Comparison of ENCODE assay signal across 22 mouse cellular contexts in the genomic region with DNA sequence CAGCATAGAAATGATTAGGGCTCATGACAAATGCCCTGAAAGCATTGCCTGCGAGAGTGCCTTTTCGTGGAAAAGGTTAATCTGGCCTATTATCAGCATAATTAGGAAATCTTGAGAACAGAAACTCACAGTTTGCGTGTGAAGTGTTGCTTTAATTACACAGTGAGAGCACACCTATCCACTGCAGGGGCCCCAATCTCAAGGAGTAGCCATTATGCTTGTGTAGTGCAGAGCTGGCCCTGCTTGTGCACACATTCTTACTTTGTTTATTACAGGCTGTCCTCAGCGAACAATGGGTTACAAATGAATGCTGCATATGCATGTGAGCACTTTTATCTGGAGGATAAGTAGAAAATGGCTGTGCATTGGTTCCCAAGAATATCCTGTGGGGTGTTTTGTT. TPM values are rescaled to one million over a fixed set of nuclear protein-coding genes. Genes with fewer than 3 reads are reported as not detected.
DNase-seq lines count a peak whose midpoint lies in the region; ATAC-seq and TF ChIP-seq lines count a peak whose summit lies in the region.
"Had no signal": no experiment of that assay in that cellular context is flagged by ENCODE, and none has a peak within 500 bp of the region (broad histone marks: within the 10 kb centered on the region; RNA-seq: fewer than 3 reads in every experiment).

No protein-coding gene starts in this region.

- no peak overlapping the region for H3K4me2 ChIP-seq in embryonic facial prominence, embryonic 11.5 days (ENCODE audit: low read depth, low read length)
- H3K4me2 ChIP-seq in lung, postnatal 0 days (replicated peaks; ENCODE audit: low read depth, low read length), result no peak overlapping the region
- H3K4me2 ChIP-seq in forebrain, embryonic 14.5 days (ENCODE audit: low read length), result no peak overlapping the region
- H3K4me2 ChIP-seq in stomach, postnatal 0 days (replicated peaks; ENCODE audit: low read depth), result no peak overlapping the region
- H3K4me2 ChIP-seq: heart, embryonic 15.5 days had no signal

- H3K9me3 ChIP-seq in embryonic facial prominence, embryonic 11.5 days (replicated peaks; ENCODE audit: control insufficient read depth, low read length), result no peaks in the 10 kb centered on the region
- no peaks in the 10 kb centered on the region for H3K9me3 ChIP-seq in embryonic facial prominence, embryonic 10.5 days
- no peaks in the 10 kb centered on the region for H3K9me3 ChIP-seq in lung, postnatal 0 days (ENCODE audit: low read length)
- no peaks in the 10 kb centered on the region for H3K9me3 ChIP-seq in forebrain, embryonic 14.5 days (replicated peaks; ENCODE audit: control insufficient read depth, low read length)
- no peaks in the 10 kb centered on the region for H3K9me3 ChIP-seq in stomach, postnatal 0 days (ENCODE audit: control insufficient read depth, low read length)
- H3K9me3 ChIP-seq: G1E; heart, embryonic 10.5 days; heart, embryonic 15.5 days had no signal

- H3K27me3 ChIP-seq in embryonic facial prominence, embryonic 11.5 days (ENCODE audit: control insufficient read depth, insufficient read depth, low read length), result no peaks in the 10 kb centered on the region
- no peaks in the 10 kb centered on the region; the same call in none of the 2 replicates for H3K27me3 ChIP-seq in embryonic facial prominence, embryonic 10.5 days (replicated peaks; ENCODE audit: low read depth, poor library complexity, severe bottlenecking)
- H3K27me3 ChIP-seq in lung, postnatal 0 days (replicated peaks; ENCODE audit: insufficient read depth, low read length), result no peaks in the 10 kb centered on the region
- H3K27me3 ChIP-seq in forebrain, embryonic 14.5 days (replicated peaks; ENCODE audit: control insufficient read depth, insufficient read depth, low read length), result no peaks in the 10 kb centered on the region
- H3K27me3 ChIP-seq in stomach, postnatal 0 days (ENCODE audit: control insufficient read depth, insufficient read depth, low read length), result no peaks in the 10 kb centered on the region
- H3K27me3 ChIP-seq: heart, embryonic 15.5 days had no signal

- no peak for TF ChIP-seq CTCF in lung, postnatal 0 days (IDR thresholded peaks at IDR 0.05)
- TF ChIP-seq CTCF in stomach, postnatal 0 days (IDR thresholded peaks at IDR 0.05; ENCODE audit: low read depth), result no peak

- H3K4me3 ChIP-seq in embryonic facial prominence, embryonic 11.5 days (ENCODE audit: low read depth, low read length), result no peak overlapping the region
- H3K4me3 ChIP-seq in embryonic facial prominence, embryonic 10.5 days, result no peak overlapping the region
- no peak overlapping the region for H3K4me3 ChIP-seq in lung, postnatal 0 days (ENCODE audit: low read depth, low read length)
- H3K4me3 ChIP-seq in forebrain, embryonic 14.5 days (ENCODE audit: low read depth, low read length), result no peak overlapping the region
- no peak overlapping the region for H3K4me3 ChIP-seq in stomach, postnatal 0 days (ENCODE audit: low read depth, low read length)
- H3K4me3 ChIP-seq: heart, embryonic 10.5 days; heart, embryonic 15.5 days had no signal

- H3K27ac ChIP-seq in embryonic facial prominence, embryonic 11.5 days (replicated peaks; ENCODE audit: low read depth, low read length), result no peak overlapping the region
- no peak overlapping the region for H3K27ac ChIP-seq in embryonic facial prominence, embryonic 10.5 days (replicated peaks)
- H3K27ac ChIP-seq in lung, postnatal 0 days (ENCODE audit: low read length), result no peak overlapping the region
- H3K27ac ChIP-seq in forebrain, embryonic 14.5 days (ENCODE audit: low read depth, low read length), result no peak overlapping the region
- no peak overlapping the region for H3K27ac ChIP-seq in stomach, postnatal 0 days (replicated peaks)
- H3K27ac ChIP-seq: heart, embryonic 10.5 days; heart, embryonic 15.5 days had no signal

- peak; percentile 6 for DNase-seq in embryonic facial prominence, embryonic 11.5 days (ENCODE audit: low spot score)
- no peak for DNase-seq in embryonic facial prominence, embryonic 10.5 days (ENCODE audit: low spot score)
- DNase-seq in lung, postnatal 0 days (ENCODE audit: low spot score), result peak; percentile 36
- no peak for DNase-seq in lung, postnatal 10 days
- peak; percentile 34 for DNase-seq in forebrain, embryonic 14.5 days (ENCODE audit: low spot score)
- DNase-seq in stomach, postnatal 0 days (ENCODE audit: low spot score), result peak; percentile 35
- no peak for DNase-seq in right cerebral cortex, postnatal 14 days
- DNase-seq: adrenal gland, adult 8-10 months; adrenal gland, postnatal 36 days; B cell, adult 2 months; cerebellum, adult 11-12 months; cerebellum, adult 9-10 months; cerebellum, postnatal 25 days; gastrocnemius, postnatal 25 days; heart, adult 11 months had no signal

- no peak for TF ChIP-seq EP300 in lung, postnatal 0 days (IDR thresholded peaks at IDR 0.05)
- no peak for TF ChIP-seq EP300 in stomach, postnatal 0 days (optimal IDR thresholded peaks at IDR 0.05)

- H3K9ac ChIP-seq in embryonic facial prominence, embryonic 11.5 days (replicated peaks; ENCODE audit: low read length), result no peak overlapping the region
- H3K9ac ChIP-seq in lung, postnatal 0 days (replicated peaks; ENCODE audit: low read depth), result no peak overlapping the region
- no peak overlapping the region for H3K9ac ChIP-seq in forebrain, embryonic 14.5 days (ENCODE audit: low read length)
- no peak overlapping the region for H3K9ac ChIP-seq in stomach, postnatal 0 days (ENCODE audit: low read length)
- H3K9ac ChIP-seq: heart, embryonic 15.5 days had no signal

- ATAC-seq in embryonic facial prominence, embryonic 11.5 days (replicated peaks; ENCODE audit: insufficient number of reproducible peaks, low FRiP score, low TSS enrichment, low read depth), result no peak
- peak; percentile 68 for ATAC-seq in lung, postnatal 0 days
- peak; percentile 58; the same call in 1 of the 2 replicates for ATAC-seq in forebrain, embryonic 14.5 days
- peak; percentile 87 for ATAC-seq in stomach, postnatal 0 days (ENCODE audit: low FRiP score, low TSS enrichment)
- ATAC-seq: CD4-positive, CD25-positive, alpha-beta regulatory T cell, adult 4 months; hindbrain, embryonic 16.5 days; inflammation-experienced regulatory T-cells, adult 6 months; intestine, postnatal 0 days had no signal

- H3K36me3 ChIP-seq in embryonic facial prominence, embryonic 11.5 days (replicated peaks; ENCODE audit: control insufficient read depth, insufficient read depth, low read depth, low read length), result no peaks in the 10 kb centered on the region
- H3K36me3 ChIP-seq in embryonic facial prominence, embryonic 10.5 days (replicated peaks), result no peaks in the 10 kb centered on the region
- no peaks in the 10 kb centered on the region for H3K36me3 ChIP-seq in lung, postnatal 0 days (ENCODE audit: insufficient read depth, low read length)
- no peaks in the 10 kb centered on the region for H3K36me3 ChIP-seq in forebrain, embryonic 14.5 days (ENCODE audit: control insufficient read depth, insufficient read depth, low read length)
- no peaks in the 10 kb centered on the region for H3K36me3 ChIP-seq in stomach, postnatal 0 days (ENCODE audit: control insufficient read depth, insufficient read depth, low read length)
- H3K36me3 ChIP-seq: G1E; heart, embryonic 10.5 days; heart, embryonic 15.5 days had no signal

- 0 out of 2 replicates have a peak, but pooled peaks cover 4% of the 10 kb centered on the region for H3K4me1 ChIP-seq in embryonic facial prominence, embryonic 11.5 days (ENCODE audit: control insufficient read depth, insufficient read depth, low read length)
- H3K4me1 ChIP-seq in embryonic facial prominence, embryonic 10.5 days, result peaks cover 41% of the 10 kb centered on the region
- no peaks in the 10 kb centered on the region for H3K4me1 ChIP-seq in lung, postnatal 0 days (ENCODE audit: insufficient read depth, low read depth, low read length)
- peaks cover 23% of the 10 kb centered on the region for H3K4me1 ChIP-seq in forebrain, embryonic 14.5 days (ENCODE audit: control insufficient read depth, insufficient read depth, low read length)
- H3K4me1 ChIP-seq in stomach, postnatal 0 days (replicated peaks; ENCODE audit: control insufficient read depth, insufficient read depth), result no peaks in the 10 kb centered on the region

- 47% methylated on average over 4 of the region's 4 CpGs for WGBS in embryonic facial prominence, embryonic 11.5 days
- WGBS in embryonic facial prominence, embryonic 10.5 days, result 46% methylated on average over 4 of the region's 4 CpGs
- WGBS in lung, postnatal 0 days, result 44% methylated on average over 4 of the region's 4 CpGs
- 8% methylated on average over 4 of the region's 4 CpGs for WGBS in forebrain, embryonic 14.5 days
- 48% methylated on average over 4 of the region's 4 CpGs for WGBS in stomach, postnatal 0 days

RNA-seq across cellular contexts. Expression of gene Flrt3, which starts 32.1 kb away (rescaled TPM):
- 111 and 117 TPM in 2 replicates for polyA plus RNA-seq in embryonic facial prominence, embryonic 11.5 days (2014; fragmentation: Nextera tagmentation; extraction: Ambion mirVana)
- polyA plus RNA-seq in embryonic facial prominence, embryonic 10.5 days (2016; fragmentation: Nextera tagmentation; extraction: Ambion mirVana), result 57.6 and 66.9 TPM in 2 replicates
- polyA plus RNA-seq in lung, postnatal 0 days (2015; fragmentation: Nextera tagmentation; extraction: Ambion mirVana), result 39.5 and 42.9 TPM in 2 replicates
- polyA plus RNA-seq in forebrain, embryonic 14.5 days (2014; fragmentation: Nextera tagmentation; extraction: Ambion mirVana), result 62.5 and 64.3 TPM in 2 replicates
- polyA plus RNA-seq in stomach, postnatal 0 days (2015; fragmentation: Nextera tagmentation; extraction: Ambion mirVana), result 18.4 and 23.1 TPM in 2 replicates
- polyA plus RNA-seq: G1E had no signal

Comparison
In these comparisons a context has a peak if more than half of its experiments do, and no peak if none do; other contexts are left out.
1. DNase-seq: peak in embryonic facial prominence, embryonic 11.5 days (single experiment), lung, postnatal 0 days (single experiment), forebrain, embryonic 14.5 days (single experiment) and stomach, postnatal 0 days (single experiment); none in embryonic facial prominence, embryonic 10.5 days (single experiment), lung, postnatal 10 days (single experiment) and right cerebral cortex, postnatal 14 days (single experiment).